Mouse (Mus musculus) gastrocnemius, adult 8-10 months (tissue): ENCODE measurements at regions not wholly inside any gene's neighbourhood (a gene's known extent, or its start where the extent isn't known, plus 50 kb on each side); places are given as distances from the start of the nearest gene placed in this dataset.
"Not testable (repeated sequence)": the region's sequence is repeated elsewhere in the genome, so short reads cannot be mapped to it uniquely, and the experiment has no call there.

Source experiments
- DNase-seq, 2 experiments: peaks; one replicate each; pipeline ENCODE4 v3.0.0; 2022; ENCODE audit warnings: low spot score in 2 of 2

- not testable (repeated sequence) for DNase-seq
These were observed 639.2 kb upstream of the Olfr1507 start for GRCm38 (mm10) chr14:53134783-53135182.

- DNase-seq = not testable (repeated sequence)
These were observed 636.8 kb upstream of the Olfr1507 start for GRCm38 (mm10) chr14:53132390-53132789.

- DNase-seq = not testable (repeated sequence)
These were observed 626.2 kb upstream of the Olfr1507 start for GRCm38 (mm10) chr14:53121704-53122103.

GRCm38 (mm10) chr14:53109732-53110131 lies 614.2 kb upstream of the Olfr1507 start:
- not testable (repeated sequence) for DNase-seq

GRCm38 (mm10) chr14:53101362-53101761 lies 605.8 kb upstream of the Olfr1507 start:
- DNase-seq = not testable (repeated sequence)

- DNase-seq = not testable (repeated sequence)
These were observed 595.4 kb upstream of the Olfr1507 start for GRCm38 (mm10) chr14:53090921-53091320.

- DNase-seq = not testable (repeated sequence)
These were observed 586.3 kb upstream of the Olfr1507 start for GRCm38 (mm10) chr14:53081853-53082252.

GRCm38 (mm10) chr14:53081024-53081711 lies 585.6 kb upstream of the Olfr1507 start:
- not testable (repeated sequence) for DNase-seq

- DNase-seq = not testable (repeated sequence)
These were observed 585.0 kb upstream of the Olfr1507 start for GRCm38 (mm10) chr14:53080556-53080955.

GRCm38 (mm10) chr14:53075937-53076336 lies 580.4 kb upstream of the Olfr1507 start:
- not testable (repeated sequence) for DNase-seq

GRCm38 (mm10) chr14:53073126-53073525 lies 577.6 kb upstream of the Olfr1507 start:
- DNase-seq = not testable (repeated sequence)

GRCm38 (mm10) chr14:53072502-53072901 lies 577.0 kb upstream of the Olfr1507 start:
- DNase-seq = not testable (repeated sequence)

GRCm38 (mm10) chr14:53054439-53054838 lies 558.9 kb upstream of the Olfr1507 start:
- DNase-seq = not testable (repeated sequence)

GRCm38 (mm10) chr14:53053465-53054123 lies 558.0 kb upstream of the Olfr1507 start:
- DNase-seq = not testable (repeated sequence)

GRCm38 (mm10) chr14:53047683-53048082 lies 552.1 kb upstream of the Olfr1507 start:
- DNase-seq = not testable (repeated sequence)

GRCm38 (mm10) chr14:53046975-53047374 lies 551.4 kb upstream of the Olfr1507 start:
- not testable (repeated sequence) for DNase-seq

- DNase-seq = not testable (repeated sequence)
These were observed 549.8 kb upstream of the Olfr1507 start for GRCm38 (mm10) chr14:53045331-53045730.

- DNase-seq = not testable (repeated sequence)
These were observed 548.6 kb upstream of the Olfr1507 start for GRCm38 (mm10) chr14:53044101-53044500.

- not testable (repeated sequence) for DNase-seq
These were observed 546.5 kb upstream of the Olfr1507 start for GRCm38 (mm10) chr14:53042016-53042415.

- not testable (repeated sequence) for DNase-seq
These were observed 543.9 kb upstream of the Olfr1507 start for GRCm38 (mm10) chr14:53039475-53039874.

- DNase-seq = not testable (repeated sequence)
These were observed 539.4 kb upstream of the Olfr1507 start for GRCm38 (mm10) chr14:53034940-53035339.

GRCm38 (mm10) chr14:53033221-53033620 lies 537.7 kb upstream of the Olfr1507 start:
- not testable (repeated sequence) for DNase-seq
